17 mouse cellular contexts compared by ENCODE assay signal in genomic region chr13:74028116-74028515, GRCm38 (mm10). TPM values are rescaled to one million over a fixed set of nuclear protein-coding genes. Genes with fewer than 3 reads are reported as not detected.
A peak's percentile ranks its signal among the peaks of the same experiment; 100 is the strongest.
DNase-seq lines count a peak whose midpoint lies in the region; TF ChIP-seq lines count a peak whose summit lies in the region.
"Had no signal": no experiment of that assay in that cellular context is flagged by ENCODE, and none has a peak within 500 bp of the region (broad histone marks: within the 10 kb centered on the region; RNA-seq: fewer than 3 reads in every experiment).

No protein-coding gene starts in this region.

- TF ChIP-seq POLR2A in cortical plate, adult 2 months (IDR thresholded peaks at IDR 0.05; ENCODE audit: extremely low read depth, insufficient read depth, low read length), result no peak

- no peak overlapping the region for H3K4me3 ChIP-seq in cortical plate, adult 2 months (ENCODE audit: insufficient read depth, low read length)
- H3K4me3 ChIP-seq: embryonic facial prominence, embryonic 12.5 days; forebrain, embryonic 15.5 days; heart, embryonic 13.5 days; hindbrain, embryonic 15.5 days had no signal

- intact Hi-C loops in left cerebral cortex, postnatal 4 days (cut with DNase I), result loop anchor here (10.0 kb wide), 1 partner anchor 53 kb away; no protein-coding TSS in a partner anchor

- peak overlapping the region; percentile 90 for H3K27ac ChIP-seq in cortical plate, adult 2 months (ENCODE audit: insufficient read depth, low read length)
- H3K27ac ChIP-seq: embryonic facial prominence, embryonic 12.5 days; forebrain, embryonic 15.5 days; hindbrain, embryonic 15.5 days had no signal

- TF ChIP-seq CTCF in cortical plate, adult 2 months (IDR thresholded peaks at IDR 0.05; ENCODE audit: extremely low read depth, insufficient read depth, low read length), result no peak

- peak; percentile 38 for DNase-seq in cerebellum, adult 11-12 months
- DNase-seq in cerebellum, adult 11 months, result no peak
- peak; percentile 65 for DNase-seq in layer of hippocampus, adult 11-12 months (ENCODE audit: low spot score)
- no peak for DNase-seq in layer of hippocampus, postnatal 10 days (ENCODE audit: low spot score in 2 of 2)
- DNase-seq in left cerebral cortex, adult 11 months (ENCODE audit: low spot score), result peak; percentile 60
- DNase-seq in left cerebral cortex, postnatal 4 days, result no peak
- DNase-seq in adrenal gland, postnatal 14 days, result no peak
- DNase-seq: adrenal gland, postnatal 25 days; B cell, adult 2 months; cerebellum, postnatal 10 days; gastrocnemius, postnatal 36 days; heart, postnatal 36 days had no signal

- H3K4me1 ChIP-seq in cortical plate, adult 2 months (ENCODE audit: control insufficient read depth, insufficient read depth, low read length), result peaks cover 6% of the 10 kb centered on the region; the same call in 1 of the 2 replicates
- H3K4me1 ChIP-seq: embryonic facial prominence, embryonic 12.5 days had no signal

RNA-seq across cellular contexts. Expression of gene Tppp, which starts 18.9 kb away (rescaled TPM):
- total RNA-seq in layer of hippocampus, postnatal 10 days (2021), result 100 to 1,000 TPM; 102 TPM
- 10 to 100 TPM; 37.7 to 37.9 TPM for total RNA-seq in left cerebral cortex, postnatal 4 days (2021)
- polyA plus RNA-seq in cortical plate, adult 2 months (2012; rRNA removed), result 366 and 382 TPM in 2 replicates
- total RNA-seq in adrenal gland, postnatal 14 days (2021), result 8.5 and 9.9 TPM in 2 replicates

RNA-seq across cellular contexts. Expression of gene Cep72, which starts 34.0 kb away (rescaled TPM):
- total RNA-seq in layer of hippocampus, postnatal 10 days (2021), result 1 to 10 TPM; 1.9 to 2.7 TPM
- total RNA-seq in left cerebral cortex, postnatal 4 days (2021), result 1 to 10 TPM; 4.1 to 4.4 TPM
- 1.7 and 1.9 TPM in 2 replicates for polyA plus RNA-seq in cortical plate, adult 2 months (2012; rRNA removed)
- 2.9 and 4.0 TPM in 2 replicates for total RNA-seq in adrenal gland, postnatal 14 days (2021)

Comparison
In these comparisons a context has a peak if more than half of its experiments do, and no peak if none do; other contexts are left out.
1. DNase-seq: peak in cerebellum, adult 11-12 months (single experiment), layer of hippocampus, adult 11-12 months (single experiment) and left cerebral cortex, adult 11 months (single experiment); none in cerebellum, adult 11 months (single experiment), layer of hippocampus, postnatal 10 days (0 of 2), left cerebral cortex, postnatal 4 days (single experiment) and adrenal gland, postnatal 14 days (single experiment).